Mouse (Mus musculus) layer of hippocampus, adult 8-10 months (tissue): ENCODE results near the gene Krt1. TPM values are rescaled to one million over a fixed set of nuclear protein-coding genes. Genes with fewer than 3 reads are reported as not detected.
A peak's percentile ranks its signal among the peaks of the same experiment; 100 is the strongest.

ENCODE experiments used
- DNase-seq, 2 experiments: peaks; one replicate each; pipeline ENCODE4 v3.0.0; 2022; ENCODE audit warnings: low spot score in 2 of 2
- total RNA-seq, 4 experiments: library from RNA; stranded (reverse); gene quantifications; 2 replicates each; pipeline ENCODE4 v1.2.4; 2022

Gene Krt1
- total RNA-seq: 1 to 10 TPM; 2.3 to 4.2 (median 3.6) TPM

- no peak for DNase-seq
Observed at GRCm38 (mm10) chr15:101850694-101851093, at the start of gene Krt1. TSS of gene Krt1 (minus strand) at chr15:101850794.

GRCm38 (mm10) chr15:101895216-101895615, 44.6 kb upstream of the Krt1 start:
- DNase-seq: no peak

GRCm38 (mm10) chr15:101892820-101893219, 42.2 kb upstream of the Krt1 start, which contains the start of gene Krt76:
TSS of gene Krt76 (minus strand) at chr15:101892920.
- DNase-seq: no peak

- DNase-seq: no peak
Observed at GRCm38 (mm10) chr15:101879776-101880175, 29.2 kb upstream of the Krt1 start.

DNA sequence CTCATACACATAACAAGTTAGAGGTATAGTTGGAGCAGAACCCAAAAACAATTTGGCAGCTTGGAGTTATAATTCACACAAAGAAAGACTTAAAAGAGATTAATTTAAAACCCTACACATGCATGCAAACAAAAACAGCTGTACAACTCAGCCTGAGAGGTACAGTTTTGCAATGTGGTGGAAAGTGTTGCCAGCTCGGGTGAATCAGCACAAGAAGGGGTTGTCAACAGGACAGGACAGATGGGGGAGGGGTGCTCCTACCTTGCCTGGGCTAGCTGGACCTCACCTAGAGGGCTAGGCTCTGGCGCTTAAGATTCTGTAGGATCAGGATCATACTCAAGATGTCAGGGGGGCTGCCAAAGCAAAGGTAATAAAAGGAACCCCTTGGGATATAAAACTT, 27.4 kb upstream of the Krt1 start:
- no peak for DNase-seq

DNA sequence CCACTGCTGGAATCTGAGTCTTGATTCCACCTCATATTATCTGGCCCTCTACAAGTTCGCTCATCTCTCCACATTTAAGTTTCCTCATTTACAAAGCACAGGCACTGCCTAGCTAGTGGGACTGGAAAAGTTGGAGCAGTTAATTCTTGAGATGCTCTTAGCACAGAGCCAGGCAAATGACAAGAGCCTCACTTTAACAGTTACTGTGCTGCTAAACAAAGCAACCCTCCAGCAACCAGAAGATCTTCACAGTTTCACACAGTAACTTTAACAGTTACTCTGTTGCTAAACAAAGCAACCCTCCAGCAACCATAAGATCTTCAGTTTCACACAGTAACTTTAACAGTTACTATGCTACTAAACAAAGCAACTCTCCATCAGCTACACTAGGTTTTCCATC, 23.8 kb upstream of the Krt1 start:
- no peak for DNase-seq

GRCm38 (mm10) chr15:101873231-101873630, 22.6 kb upstream of the Krt1 start:
- no peak for DNase-seq

DNA sequence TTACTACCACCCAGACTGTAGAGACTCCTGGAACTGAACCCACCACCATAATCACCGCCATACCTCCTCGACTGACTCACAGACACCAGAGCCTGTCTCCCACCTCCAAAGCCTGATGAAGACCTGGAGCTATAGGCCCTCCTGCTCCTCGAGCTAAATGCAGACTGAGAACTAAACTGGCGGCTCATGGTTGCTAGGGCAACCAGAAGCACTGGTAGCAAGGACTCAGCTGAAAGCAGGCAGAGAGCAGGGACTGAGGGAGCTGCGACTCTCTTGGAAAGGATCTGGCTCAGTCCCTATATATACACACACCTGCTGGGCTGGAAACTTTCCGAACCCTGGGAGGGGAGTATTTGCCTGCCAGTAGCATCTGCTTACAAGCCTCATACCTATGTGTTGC, 18.8 kb upstream of the Krt1 start, which contains the start of gene Krt77:
Gene Krt77, minus strand, starts transcription at position 275 of the 400 bp plus-strand sequence.
- peak; percentile 68 to 76 for DNase-seq

DNA sequence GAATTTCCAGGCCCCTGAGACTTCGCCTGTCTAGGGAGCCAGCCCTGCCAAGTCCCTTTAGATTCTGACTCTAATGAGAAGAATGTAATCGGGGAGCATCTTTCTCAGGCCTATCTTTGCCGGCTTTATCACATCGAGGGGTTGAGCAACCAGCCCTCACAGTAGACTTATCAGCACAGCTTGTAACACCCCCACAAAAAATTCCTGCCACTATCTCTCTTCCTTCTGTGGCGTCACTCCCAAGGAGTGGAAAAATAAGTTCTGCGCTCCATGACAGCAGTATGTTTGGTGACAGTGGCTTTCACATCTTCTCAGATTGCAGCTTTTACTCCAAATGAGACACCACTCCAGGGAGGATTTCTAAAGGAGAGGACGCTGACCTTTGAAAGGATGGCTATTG, 16.2 kb upstream of the Krt1 start:
- DNase-seq: peak; percentile 37 to 48

- no peak for DNase-seq
Observed at GRCm38 (mm10) chr15:101860421-101861130, 10.0 kb upstream of the Krt1 start.

GRCm38 (mm10) chr15:101859735-101860170, 9.2 kb upstream of the Krt1 start:
- peak in 1 of 2 experiments; percentile 43 for DNase-seq

DNA sequence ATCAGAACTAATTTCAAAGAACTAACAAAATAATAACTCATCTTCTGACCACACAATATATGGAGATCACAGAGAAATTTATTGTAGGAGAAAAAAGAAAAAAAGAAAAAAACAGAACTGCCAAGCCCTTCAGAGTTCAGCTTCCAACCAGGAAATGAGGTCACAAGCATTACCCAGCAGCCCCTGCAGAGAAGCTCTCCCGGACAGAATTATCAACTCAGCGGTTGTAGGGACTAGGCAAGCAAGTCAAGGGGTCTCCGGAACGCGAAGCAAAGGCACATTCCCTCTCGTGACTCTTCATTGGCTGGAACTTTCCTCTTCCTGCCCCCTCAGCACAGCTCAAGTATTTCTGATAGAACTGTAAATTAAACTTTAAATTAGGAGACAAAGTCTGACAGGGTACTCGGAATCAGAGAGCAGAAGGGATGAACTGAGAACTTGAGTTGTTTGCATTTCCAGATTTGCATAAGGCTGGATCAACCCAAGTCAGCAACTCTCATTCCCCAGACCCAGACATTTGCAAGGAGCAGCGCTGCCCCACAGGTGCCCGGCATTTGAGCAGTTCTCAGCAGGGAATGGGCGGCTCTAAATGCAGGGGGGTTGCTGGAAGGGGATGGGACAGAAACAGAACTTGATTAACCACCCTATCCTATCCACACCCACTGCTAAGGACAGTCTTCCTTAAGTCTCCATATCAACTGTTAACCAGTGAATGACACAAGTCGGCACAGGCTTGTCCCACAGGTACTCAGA, 8.3 kb upstream of the Krt1 start:
- no peak for DNase-seq

DNA sequence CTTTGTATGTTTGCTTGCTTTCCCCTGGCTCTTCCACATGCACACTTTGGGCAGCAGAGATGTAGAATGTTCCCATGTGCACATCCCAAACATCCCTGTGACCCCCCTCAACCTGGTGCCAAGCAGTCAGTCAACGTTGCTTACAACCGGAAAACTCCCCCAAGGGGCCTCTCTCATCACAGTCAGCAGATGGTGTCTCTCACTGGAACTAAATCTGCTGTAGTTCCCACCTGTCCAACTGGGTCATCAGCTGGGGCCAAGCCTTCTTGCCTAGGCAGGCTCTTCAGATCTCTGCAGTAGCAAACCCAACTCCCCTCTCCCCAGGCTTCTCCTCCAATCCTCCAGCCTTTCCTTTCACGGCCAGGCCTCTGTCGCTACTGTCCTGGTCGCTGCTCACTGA, 6.1 kb upstream of the Krt1 start:
- DNase-seq: no peak

DNA sequence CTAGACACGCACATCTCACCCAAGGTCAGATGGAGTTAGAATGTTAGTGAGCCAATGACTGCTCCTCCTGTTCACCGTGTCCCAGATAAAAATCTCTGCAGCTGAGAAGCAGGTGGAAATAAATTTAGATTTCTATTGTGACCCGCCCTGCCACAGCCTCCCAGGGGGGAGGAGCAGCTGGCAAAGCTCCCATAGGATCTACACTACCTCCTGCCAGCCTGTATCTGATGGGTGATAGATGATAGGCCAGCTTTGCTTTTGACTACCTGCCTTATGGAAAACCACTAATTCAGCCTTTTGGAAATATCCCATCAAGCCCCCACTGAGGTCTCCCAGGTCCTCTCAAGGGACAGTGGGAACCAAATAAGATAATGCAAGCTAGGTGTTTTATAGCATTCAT, 5.1 kb upstream of the Krt1 start:
- DNase-seq: no peak

DNA sequence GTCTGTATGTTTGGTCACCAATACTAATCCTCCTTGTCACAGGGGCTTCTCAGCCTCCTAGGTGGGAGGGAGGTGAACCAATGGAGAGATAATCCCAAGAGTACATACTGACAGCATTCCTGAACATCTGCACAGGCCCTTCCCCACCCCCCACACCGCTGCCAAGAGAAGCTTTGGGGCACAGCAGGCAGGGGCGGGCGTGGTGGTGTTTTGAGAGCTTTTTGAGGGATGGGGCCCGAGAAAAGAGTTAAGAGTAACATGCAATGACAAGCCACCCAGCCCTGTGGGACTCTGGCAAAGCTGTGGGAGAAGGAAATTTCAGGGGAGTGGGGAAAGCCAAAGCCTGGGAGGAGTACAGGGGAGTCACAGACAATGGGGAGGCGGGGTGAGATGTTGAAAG, 3.7 kb upstream of the Krt1 start:
- no peak for DNase-seq

DNA sequence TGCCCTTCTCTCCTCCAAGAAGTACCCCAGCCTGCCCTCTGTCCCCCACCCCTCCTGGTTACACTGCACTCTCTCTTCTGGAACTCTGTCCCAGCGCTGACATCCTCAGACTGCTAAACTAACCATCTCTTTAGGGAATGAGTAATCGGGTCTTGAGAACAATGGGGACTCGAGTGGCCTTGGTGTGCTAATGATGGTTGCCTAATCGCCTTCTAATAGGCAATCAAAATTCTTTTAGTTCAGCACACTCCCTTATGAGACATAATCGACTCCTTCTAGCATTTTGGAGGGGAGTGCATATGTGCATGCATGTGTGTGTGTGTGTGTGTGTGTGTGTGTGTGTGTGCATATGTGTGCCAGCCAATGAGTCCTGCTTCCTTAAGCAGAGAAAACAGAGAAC, 2.0 kb upstream of the Krt1 start:
- DNase-seq: no peak

- DNase-seq: peak in 1 of 2 experiments; percentile 62
Observed at GRCm38 (mm10) chr15:101845971-101846403, 4.6 kb downstream of the Krt1 start.

DNA sequence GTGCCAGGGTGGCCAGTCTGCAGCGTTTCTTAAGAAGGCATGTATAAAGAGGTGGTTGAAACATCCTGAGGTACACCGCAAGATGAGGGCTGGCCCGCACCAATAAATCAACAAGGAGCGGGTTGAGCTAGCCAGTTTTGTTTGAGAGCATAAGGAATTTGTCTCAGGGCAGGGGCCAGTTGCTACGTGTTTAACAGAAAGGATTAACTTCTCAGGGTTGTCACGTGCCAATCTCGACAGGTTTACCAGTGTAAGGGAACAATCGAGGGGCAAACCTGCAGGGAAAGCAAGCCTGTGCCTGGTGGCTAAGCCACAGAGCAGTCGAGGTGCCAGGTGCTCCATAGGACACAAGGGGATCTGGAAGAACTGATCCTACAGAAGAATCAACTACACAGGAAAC, 7.4 kb downstream of the Krt1 start:
- no peak for DNase-seq

DNA sequence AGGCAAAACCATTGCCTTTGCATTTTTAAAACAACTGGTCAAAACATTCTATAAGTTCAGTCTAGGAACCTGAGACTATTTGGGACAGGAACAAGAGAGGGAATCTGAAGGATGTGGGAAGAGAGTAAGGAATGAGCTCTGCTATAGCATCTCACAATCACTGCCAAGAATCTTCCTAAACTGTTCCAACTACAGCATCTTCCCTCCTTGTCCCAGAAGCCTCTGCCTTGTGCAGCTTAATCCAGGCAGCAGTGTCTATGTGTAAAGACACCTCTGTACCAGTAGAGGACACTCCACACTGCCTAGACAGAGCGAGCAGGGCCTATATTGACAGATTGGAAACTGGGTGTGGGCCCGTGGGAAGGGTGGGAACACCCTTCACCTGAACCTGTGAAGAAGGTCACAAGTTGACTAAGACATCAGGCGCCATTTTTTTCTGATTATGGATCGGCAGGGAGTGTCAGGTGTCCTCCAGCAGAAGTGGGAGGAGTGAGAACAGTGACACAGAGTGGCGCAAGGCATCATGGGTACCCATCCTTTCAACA, 15.7 kb downstream of the Krt1 start:
- DNase-seq: no peak

- DNase-seq: no peak
Observed at GRCm38 (mm10) chr15:101833131-101833530, 17.5 kb downstream of the Krt1 start.

- no peak for DNase-seq
Observed at GRCm38 (mm10) chr15:101829441-101829840, 21.2 kb downstream of the Krt1 start.

DNA sequence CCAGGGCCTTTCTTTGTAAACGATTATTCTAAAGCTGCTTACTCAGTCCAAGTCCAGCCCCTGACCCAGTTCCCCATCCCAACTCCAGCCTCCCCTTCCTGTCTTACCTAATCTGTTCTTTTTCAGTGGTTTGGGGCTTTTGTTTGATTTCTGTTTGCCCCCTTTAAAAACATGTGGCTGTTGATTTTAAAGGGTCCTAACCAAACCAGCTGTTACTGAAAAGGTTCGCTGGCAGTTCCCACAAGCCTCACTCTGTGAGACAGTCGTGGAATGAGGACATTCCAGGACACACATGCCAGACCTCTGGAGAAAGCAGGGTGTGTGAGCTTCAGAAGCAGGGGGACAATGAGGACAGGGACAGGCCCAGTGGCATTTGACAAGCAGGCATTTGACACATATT, 28.8 kb downstream of the Krt1 start:
- no peak for DNase-seq
